Mouse (Mus musculus) common myeloid progenitor, adult 5-6 weeks (primary cell): Measurements from ENCODE around the gene Ganc. TPM values are rescaled to one million over a fixed set of nuclear protein-coding genes. Genes with fewer than 3 reads are reported as not detected.

ENCODE experiments used
- ATAC-seq: replicated peaks from 2 replicates; pipeline ENCODE4 v1.8.0; 2016; ENCODE audit warnings: low read depth, mild to moderate bottlenecking, moderate TSS enrichment, inconsistent platforms; ENCODE audit not compliant: poor library complexity, severe bottlenecking
- total RNA-seq: library from RNA; stranded (forward); fragments of 200-1000, 187-1606 nt; gene quantifications from 2 replicates; pipeline ENCODE4 v1.2.3, GENCODE M21; 2017

The Ganc gene
- total RNA-seq, 1 experiment from 2014 or later: 21.9 TPM

DNA sequence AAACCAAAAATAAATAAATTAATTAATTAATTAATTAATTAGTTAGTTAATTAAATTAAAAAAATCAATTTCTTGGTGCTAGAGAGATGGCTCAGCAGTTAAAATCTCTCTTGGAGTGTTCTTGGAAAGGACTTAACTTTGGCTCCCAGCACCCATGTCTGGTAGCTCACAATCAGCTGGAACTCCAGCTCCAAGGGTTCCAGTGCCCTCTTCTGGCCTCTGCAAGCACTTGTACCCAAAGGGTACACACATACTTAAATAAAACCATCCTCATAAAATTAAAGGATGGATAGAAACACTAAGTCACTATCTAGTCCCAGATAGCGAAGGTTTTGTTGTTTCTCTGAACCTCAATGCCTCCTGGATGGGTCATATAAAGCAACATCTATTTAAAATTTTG is 43.6 kb downstream of the Ganc start:
- ATAC-seq: no peak

DNA sequence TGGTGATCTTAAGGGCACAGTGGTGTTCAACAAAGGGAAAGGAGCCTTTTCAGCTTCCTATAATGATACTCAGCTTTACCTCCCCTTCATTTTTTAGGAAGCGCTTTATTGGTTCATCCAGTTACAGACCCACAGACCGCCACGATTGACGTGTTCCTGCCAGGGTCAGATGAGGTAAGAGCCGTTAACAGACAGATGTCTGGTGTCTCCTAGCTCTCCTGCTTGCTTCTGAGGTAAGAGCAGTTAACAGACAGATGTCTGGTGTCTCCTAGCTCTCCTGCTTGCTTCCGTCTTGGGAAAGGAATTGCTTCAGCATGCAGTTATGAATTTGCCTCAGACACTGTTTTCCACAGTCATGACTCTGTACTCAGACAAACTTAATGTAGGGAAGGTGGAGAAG is 47.0 kb downstream of the Ganc start:
- ATAC-seq: no peak

DNA sequence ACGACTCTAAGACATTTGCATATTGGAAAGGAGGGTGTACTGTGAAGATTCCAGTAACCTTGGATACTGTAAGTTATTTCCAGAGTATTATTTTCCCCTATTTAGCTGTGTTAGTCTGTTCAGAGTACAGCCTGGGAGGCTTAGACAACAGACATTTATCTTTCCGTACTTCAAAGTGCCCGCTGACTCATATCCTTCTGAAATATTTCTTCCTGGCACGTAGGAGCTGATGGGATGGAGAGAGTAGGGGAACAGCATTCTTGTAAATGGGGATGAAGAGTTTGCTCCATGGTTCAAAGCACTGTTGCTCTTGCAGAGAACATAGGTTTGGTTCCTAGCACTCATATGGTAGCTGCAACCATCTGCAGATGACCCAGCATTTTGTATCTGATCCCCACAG is 48.9 kb downstream of the Ganc start:
- no peak for ATAC-seq

DNA sequence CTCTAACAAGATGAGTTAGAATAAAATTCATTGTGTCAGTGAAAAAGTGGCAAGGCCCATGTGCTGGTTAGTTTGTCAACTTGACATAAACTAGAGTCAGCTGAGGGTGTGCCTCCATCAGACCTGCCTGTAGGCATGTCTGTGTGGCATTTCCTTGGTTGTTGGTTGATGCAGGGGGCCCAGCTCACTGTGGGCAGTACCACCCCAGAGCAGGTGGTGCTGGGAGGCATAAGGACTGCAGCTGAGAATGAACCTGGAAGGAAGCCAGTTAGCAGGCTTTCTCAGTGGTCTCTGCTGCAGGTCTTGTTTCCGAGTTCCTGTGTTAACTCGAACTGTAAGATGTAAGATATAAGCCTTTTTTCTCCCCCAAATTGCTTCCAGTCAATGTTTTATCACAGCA is 51.3 kb downstream of the Ganc start:
- no peak for ATAC-seq

DNA sequence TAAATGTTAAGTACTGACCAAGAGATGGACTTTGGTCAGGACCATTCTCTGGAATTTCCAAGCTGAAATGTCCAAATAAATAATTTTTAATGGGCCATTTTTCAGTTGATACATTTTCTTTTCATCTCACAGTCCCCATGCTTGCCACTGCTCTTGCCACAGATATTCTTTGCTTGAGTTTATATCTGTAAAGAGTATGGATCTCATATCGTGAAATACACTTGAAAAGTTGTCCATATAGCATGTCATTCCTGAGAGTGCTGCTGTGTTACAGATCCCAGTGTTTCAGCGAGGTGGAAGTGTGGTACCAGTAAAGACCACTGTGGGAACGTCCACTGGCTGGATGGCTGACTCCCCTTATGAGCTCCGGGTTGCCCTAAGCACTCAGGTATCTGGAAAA is 52.0 kb downstream of the Ganc start, which contains the start of gene Capn3:
Capn3 (plus strand) TSS at position 301 of the 400 bp plus-strand sequence.
- no peak for ATAC-seq

DNA sequence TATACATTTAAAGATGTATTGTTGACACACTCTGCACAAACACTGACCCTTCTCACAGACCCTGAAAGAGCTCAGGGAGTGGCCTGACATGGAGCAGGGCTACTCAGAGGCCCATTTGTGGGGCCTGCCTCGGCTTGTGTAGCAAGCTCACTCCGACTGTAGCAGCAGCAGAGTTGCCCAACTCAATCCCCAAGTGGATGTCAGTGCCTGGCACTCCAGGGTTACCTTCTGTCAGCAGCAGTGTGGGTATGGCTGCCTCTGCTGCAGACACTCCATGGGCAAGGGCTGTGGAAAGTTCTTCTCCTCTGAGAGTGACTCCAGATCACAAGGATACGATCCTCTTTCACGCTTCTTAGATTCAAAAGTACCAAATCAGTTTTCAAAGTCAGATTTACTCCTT is 56.5 kb downstream of the Ganc start:
- ATAC-seq: no peak

DNA sequence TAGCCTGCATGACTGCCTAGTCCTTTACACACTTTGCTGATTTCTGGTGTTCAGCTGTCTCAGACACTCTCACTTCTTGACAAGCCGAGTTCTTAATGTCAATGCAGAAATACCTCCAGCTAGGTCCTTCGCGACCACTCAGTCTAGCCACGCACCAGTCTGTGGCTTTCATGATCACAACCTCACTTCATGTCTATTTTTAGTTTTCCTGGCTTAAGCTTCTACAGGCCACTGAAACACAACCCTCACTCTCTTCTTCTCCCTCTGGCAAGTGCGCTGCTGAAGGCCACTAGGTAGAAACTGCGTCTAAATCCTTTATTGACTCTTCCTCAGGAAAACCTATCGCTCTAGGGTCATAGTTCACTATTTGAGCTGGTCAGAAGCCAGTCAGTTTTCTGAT is 59.6 kb downstream of the Ganc start:
- no peak for ATAC-seq

DNA sequence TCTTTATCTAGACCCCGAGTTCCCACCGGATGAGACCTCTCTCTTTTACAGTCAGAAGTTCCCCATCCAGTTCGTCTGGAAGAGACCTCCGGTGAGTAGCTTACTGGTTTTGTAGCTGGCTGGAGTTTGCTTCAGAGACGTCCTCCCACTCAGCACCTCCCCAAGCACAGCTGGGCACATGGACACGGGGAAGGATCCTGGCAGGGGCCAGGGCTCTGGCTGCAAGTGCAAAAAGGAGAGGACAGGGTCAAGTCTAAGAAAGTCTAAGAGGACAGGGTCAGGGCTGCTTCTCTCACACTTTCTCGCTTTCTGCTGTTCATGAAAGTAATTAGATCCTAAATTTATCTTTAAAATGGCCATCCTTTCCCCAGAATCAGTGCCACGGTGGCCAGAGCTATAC is 60.4 kb downstream of the Ganc start:
- ATAC-seq: no peak

DNA sequence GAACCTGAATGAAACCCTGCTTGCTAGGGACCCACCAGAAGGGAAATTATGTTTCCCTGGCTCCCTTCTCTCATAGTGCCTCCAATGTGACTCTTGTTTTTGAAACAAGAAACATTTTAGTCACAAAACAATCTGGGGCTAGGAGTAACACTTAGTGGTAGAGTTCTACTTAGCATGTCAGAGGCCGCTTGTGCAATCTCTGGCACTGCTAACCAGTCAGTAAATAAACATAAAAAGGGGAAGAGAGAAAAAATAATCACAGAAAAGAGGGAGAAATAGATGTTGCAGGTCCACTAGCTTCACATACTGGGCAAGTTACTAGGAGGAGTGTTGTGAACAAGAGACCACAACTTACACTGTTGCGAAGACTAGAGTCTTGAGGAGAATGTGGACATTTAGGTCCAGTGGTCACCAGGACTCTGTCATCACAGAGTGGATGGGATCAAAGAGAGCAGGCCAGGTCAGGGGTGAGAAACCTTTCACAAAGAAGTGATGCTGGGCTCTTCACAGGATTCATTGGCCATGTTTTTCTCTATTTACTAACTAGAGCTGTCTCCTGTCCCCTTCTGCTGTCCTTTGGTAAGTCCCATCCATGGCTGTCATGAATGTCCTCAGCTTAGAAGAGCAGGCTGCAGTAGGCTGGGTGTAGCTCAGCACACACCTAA is 61.2 kb downstream of the Ganc start:
- peak; percentile 40 for ATAC-seq

DNA sequence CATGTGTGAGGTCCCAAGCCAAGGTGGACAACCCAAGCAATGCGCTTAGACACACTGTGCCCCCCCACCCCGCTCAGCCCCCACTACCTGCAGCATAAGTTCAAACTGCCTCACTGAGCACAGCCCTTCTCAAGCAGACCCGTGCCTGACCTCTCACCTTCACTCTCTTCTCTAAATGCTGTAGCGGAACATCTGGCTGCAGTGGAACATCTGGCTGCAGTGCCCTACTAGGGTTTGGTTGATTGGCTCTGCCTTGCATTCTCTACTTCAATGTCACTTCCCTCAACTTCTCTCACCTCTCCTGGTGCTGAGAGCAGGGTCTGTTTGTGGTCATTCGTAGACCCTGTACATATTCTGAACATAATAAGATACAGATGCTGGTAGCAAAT is 61.7 kb downstream of the Ganc start:
- no peak for ATAC-seq

DNA sequence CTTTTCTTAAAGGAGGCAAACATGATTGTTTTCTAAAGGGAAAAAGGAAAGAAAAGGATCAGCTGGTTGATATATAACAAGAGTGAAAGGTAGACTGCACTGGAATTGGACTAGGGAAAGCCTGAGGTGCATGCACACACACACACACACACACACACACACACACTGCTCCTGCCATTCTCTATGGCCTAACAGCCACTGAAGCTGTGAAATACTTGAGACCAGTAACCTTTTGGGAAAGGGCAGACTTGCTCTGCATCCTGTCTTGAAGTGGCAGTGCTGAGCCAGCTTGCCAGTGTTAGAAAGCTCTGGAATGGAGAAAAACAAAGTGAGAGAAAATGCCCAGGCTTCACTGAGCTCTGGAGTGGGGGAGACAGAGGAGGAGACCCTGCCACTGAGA is 64.3 kb downstream of the Ganc start:
- no peak for ATAC-seq

DNA sequence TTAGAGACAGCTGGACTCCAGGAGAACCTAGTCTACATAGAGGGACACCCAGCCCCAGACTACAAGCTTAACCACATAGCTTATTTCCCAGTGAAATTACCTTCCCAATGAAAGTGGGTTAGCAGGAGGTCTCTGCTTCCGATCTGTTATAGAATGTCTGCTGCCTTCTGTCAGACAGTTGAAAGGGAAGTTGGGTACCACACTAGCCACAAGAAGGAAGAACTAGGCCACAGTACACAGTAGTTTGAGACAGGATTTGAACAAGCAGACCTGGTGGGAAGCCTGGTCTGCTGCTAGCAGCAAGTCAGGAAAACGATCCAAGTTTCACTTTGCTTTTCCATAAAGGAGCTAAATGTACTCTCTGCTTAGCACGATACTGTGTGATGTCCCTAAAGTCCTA is 65.5 kb downstream of the Ganc start:
- ATAC-seq: peak; percentile 83

DNA sequence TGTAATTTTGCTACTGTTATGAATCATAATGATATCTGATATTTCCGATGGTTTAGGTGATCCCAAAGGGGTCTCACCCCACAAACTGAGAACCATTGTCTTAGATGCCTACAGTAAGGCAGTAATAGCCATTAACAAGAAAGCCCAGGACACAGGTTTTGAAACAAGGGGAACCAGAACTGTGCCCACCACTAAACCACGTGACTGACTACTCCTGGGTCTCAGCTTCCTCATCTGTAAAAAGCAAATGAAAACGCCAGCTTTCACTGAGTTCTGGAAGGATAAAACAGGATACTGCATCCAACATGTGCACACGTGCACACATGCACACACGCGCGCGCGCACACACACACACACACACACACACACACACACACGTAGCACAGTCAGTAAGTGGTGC is 66.0 kb downstream of the Ganc start:
- ATAC-seq: peak; percentile 37

DNA sequence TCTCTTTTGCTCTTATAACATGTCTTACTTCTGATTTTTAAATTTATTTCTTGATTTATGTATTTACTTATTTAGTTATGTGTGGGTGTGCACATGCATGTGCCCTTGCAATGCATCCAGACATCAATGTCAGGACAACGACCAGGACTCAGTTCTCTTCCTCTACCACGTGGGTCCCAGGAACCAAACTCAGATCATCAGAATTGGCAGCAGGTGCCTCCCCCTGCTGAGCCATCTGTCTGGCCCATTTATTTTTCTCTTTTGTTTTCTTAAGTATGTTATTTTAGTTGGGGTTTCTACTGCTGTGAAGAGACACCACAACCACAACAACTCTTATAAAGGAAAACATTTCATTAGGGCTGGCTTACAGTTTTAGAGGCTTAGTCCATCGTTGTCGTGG is 67.2 kb downstream of the Ganc start:
- no peak for ATAC-seq

DNA sequence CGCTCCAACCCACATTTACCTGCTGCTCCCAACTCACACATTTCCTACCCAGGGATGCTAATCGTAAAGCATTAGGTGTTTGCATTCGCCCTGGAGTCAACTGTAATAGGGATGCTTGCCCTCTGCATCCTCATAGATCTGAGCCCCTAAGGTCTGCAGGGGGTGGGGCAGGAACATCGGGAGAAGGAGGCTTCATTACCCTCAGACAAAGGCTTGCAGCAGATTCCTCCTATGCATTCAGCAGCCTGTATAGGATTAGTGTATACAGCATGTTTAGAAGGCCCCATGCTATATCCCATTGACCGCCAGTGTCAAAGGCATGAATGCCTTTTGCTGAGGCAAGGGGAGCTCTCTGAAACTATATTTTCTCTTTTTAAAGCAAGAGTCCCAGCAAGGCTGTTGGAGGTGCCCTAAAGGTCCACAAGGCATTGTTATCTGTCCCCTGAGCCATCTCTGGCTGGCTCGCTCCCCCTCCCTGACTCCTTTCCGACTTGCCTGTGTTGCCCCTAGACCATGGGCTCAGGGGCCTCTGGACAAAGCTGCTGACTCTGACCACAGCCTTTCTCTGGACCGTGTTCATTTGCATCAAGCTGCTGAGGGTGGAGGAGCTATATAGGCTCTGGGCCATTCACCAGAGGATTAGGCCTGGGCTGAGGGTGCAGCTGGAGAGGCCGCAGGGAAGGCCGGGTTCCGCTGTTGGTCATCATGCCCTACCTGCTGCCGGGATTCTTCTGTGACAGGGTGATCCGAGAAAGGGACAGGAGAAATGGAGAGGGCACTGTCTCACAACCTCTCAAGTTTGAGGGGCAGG is 72.8 kb downstream of the Ganc start:
- no peak for ATAC-seq

DNA sequence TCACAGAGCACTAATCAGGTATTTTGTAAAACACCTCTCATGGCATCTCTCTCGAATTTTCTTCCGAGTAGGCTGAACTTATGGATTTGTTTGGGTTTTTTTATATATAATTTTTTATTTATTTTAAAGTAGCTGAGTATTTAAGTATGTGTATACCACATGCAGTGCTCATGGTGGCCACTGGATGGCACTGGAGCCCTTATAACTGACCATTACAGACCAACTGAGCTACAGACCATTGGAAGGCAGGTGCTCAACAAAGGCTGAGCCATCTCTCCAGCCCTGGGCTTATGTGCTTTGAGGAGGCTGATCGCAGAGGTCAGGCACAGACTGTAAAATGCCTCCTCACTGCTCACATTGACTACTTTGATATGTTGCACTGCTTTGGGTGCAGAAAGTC is 74.9 kb downstream of the Ganc start:
- ATAC-seq: peak; percentile 88

DNA sequence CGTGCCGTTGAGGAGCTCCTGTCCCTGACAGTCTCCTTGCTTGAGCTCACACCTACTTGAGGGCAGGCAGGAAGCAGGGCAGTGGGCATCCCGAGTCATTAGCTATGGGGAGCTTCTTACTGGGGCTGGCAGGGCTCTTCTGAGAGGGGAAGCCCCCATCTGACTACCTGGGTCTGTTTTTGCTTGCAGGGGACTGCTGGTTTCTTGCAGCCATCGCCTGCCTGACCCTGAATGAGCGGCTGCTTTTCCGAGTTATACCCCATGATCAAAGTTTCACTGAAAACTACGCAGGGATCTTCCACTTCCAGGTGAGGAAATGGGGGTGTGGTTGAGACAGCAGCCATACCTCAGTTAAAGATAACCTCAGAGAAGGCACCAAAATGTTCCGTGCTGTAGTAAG is 78.2 kb downstream of the Ganc start:
- ATAC-seq: no peak

DNA sequence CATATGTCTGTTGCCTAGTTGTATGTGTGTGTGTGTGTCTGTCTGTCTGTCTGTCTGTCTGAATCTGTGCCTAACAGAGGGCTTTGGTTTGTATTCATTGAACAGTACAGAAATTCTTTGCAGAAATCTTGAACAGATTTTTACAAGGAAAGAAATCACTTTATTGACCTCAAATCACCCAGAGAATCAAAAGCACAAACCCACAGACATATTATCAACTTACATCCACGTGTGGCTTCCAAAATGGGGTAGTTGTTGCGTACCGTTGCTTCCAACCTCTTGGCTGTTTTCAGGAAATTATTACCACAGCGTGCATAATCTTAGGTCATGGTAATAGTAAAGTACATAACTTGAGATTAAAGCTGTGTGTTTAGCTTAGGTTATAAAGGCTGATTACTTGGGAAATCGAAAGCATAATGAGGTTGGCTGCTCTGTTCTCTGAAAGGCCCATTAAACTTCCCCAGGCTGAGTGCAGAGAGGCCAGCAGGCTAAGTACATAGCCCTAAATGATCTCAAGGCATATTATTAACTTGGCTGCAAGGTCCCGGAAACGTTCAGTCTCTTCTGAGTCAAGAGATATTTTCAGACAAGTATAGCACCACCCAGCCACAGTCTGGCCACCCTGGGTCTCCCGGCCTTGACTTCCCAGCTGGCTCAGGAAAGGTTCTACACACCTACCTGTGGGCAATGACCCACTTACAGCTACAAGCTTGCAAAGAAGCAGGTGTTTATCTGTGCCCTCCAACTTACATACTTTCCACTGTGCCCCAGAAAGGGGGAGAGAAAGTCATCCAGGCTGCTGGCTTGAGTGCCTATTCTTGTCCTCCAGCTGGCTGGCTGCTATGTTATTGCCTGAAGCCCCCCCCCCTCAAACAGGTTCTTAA is 79.1 kb downstream of the Ganc start:
- no peak; the same call in 1 of the 2 replicates for ATAC-seq

DNA sequence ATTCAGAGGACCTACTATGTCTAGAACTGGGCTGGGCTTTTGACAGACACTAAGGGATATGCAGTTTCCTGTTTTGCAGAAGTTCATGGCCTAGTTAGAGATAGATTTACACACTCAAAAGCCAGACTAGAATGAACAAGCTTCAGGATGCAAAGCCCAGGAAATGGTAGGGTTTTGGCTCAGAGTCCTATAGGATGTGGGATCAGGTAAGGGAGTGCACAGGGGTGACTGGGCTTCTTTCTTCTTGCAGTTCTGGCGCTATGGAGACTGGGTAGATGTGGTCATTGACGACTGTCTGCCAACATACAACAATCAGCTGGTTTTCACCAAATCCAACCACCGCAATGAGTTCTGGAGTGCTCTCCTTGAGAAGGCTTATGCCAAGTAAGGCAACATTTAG is 80.5 kb downstream of the Ganc start:
- ATAC-seq: no peak

DNA sequence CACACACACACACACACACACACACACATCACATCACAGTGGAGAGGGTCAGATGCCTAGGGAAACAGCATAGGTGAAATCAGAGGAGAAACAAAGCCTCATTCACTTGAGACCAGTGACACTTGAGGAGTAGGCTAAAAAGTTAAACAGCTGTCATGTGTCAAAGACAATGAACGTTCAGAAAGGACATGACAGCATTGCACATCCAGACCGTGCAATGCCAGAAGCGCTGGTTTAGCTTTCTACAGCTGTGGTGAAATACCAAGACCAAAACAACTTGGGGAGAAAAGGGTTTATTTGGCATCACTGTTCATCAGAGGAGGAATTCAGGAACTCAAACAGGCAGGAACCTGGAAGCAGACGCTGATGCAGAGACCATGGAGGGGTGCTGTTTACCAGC is 89.6 kb downstream of the Ganc start:
- no peak for ATAC-seq

DNA sequence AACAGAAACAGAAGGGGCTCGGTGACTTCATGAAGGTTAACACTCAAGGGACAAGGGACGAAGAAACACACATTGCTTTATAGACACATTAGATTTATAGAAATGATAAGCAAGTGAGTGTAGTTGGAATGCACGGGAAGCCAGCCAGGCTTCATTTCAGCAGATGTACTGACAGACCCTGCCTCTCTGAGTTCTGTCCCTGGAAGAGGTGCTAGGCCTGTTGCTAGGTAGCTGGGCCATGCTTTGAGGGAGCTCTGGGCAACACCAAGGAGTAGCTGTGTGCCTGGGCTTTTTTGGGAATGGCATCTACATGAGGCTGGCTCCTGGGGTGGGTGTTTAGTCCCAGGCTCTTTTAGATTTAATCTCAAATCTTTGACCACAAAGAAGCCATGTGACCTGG is 92.8 kb downstream of the Ganc start:
- no peak for ATAC-seq
